Mouse (Mus musculus): ENCODE data around the gene Ctnnd1.

Ctnnd1 gene

DNA sequence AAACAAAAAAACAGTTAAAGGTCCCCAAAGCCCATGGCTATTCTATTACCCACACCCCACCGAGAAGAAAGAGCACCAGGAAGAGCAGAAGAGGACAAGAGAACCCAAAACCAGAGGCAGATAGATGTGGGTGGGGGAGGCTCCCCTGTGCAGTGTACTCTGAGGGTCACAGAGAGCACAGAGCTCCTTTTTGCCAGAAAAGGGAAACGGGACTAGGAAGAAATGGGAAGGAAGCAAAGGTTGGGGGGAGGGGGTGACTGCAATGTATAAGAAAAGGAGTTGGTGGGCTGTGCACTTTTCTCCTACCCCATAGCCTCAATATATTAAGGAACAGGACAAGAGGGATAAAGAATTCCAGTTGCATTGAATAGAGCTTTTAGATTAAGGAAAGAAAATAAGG, 49.6 kb downstream of the Ctnnd1 start:
- no peak for DNase-seq (ENCODE audit: low spot score)

- no peak for DNase-seq (ENCODE audit: low spot score)
Measured at GRCm38 (mm10) chr2:84599270-84599888, 51.2 kb downstream of the Ctnnd1 start.

- DNase-seq (ENCODE audit: low spot score) = no peak
Measured at GRCm38 (mm10) chr2:84597123-84597522, 53.4 kb downstream of the Ctnnd1 start.

DNA sequence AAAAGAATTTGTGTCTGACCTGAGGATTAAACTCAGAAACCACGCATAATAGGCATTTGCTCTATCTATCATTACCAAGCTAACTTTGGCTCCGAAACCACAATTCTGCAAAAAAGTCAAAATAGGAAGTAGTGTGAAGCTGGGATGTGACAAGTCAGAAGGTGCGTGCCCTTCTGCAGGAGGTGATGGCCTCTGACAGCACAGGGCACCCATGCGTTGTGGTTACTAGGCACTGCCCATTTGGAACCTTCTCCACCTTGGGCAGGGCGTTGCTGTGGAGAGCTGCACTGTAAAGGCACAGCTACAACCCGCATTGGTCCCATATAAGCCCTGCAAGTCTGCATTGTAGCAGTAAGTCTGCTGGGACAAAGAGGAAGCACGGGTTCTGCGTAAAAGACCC, 57.8 kb downstream of the Ctnnd1 start:
- DNase-seq (ENCODE audit: low spot score) = no peak

DNA sequence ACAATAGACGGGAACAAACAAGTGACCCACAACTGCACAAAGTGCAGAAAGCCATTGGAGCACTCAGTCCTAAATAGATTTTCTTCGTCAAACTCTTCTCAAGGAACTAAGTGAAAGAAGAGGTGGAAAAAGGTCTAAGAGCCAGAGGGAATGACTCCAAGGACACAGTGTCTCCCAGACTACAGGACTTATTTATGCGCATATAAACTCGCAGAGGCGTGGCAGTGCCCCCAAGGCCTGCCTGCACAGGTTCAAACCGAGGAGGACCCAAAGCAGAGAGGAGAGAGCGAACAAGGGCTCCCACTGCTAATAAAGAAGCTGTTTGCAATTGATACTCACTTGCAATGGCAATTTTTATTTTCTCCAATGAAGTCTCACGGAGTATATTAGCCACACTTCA, 64.9 kb downstream of the Ctnnd1 start:
- DNase-seq (ENCODE audit: low spot score) = no peak

DNA sequence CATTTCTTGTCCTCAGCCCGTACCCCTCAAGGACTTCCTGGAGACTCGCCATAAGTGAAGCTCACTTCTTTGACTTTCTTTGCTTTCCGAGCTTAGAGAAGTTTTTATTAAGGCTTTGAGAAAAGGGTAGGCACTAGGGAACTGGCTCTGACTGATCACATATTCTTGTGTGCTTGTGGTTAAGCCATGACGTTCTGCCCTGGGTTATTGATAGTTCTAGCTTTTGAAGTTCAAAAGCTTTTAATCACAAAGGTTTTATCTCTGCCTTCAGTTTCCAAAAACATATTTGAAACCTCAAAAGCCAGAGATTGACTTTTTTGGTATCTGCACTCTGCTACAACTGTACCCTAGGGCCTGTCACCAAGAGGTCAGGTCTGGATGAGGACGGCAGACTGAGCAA, 68.3 kb downstream of the Ctnnd1 start:
- DNase-seq (ENCODE audit: low spot score) = no peak

DNA sequence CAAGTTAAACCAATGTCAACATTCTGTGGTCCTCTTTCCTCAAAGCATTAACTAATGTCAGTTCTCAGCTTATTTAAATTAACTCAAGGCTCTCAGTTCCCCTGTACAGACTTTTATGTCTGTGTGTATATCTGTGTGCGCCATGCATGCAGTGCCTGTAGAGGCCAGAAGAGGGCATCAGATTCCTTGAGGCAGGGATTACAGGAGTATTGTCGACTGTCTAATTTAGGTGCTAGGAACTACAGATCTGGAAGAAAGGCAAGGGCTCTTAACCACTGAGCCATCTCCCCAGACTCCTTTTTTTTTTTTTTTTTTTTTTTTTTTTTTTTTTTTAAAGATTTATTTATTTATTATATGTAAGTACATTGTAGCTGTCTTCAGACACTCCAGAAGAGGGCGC, 69.4 kb downstream of the Ctnnd1 start:
- DNase-seq (ENCODE audit: low spot score) = no peak

GRCm38 (mm10) chr2:84579311-84579710, 71.3 kb downstream of the Ctnnd1 start:
- DNase-seq (ENCODE audit: low spot score) = no peak

- peak; percentile 63 for DNase-seq (ENCODE audit: low spot score)
Measured at GRCm38 (mm10) chr2:84574130-84574529, 76.4 kb downstream of the Ctnnd1 start.

DNA sequence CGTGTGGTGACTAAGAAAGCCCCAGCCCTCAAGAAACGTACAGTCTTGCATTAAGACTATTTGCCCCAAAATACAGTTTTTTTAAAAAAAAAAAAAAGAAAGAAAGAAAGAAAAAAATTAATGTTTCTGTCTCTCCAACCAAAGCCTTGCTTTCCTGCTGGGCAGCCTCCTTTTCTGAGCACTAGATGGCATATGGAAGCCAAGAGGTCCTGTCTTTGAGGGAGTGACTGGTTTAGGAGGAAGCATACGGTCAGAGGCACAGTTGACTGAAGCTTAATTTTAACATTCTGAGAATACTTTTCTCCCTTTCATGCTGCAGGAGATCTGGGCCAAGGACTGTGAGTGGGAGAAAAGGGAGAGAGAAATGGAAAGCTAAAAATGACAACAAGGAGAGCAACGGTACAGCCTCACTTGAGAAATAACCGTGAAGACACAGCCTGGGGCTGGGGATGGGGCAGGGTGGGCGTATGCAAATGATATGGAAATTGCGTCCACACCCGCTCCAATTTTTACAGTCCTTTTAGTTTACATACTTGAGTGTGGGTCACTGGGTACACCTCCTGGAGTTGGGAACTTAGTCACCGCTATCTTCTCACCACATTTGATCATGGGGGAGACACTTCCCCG, 93.6 kb downstream of the Ctnnd1 start:
- peak; percentile 60 for DNase-seq (ENCODE audit: low spot score)

GRCm38 (mm10) chr2:84551390-84552100, 99.0 kb downstream of the Ctnnd1 start:
- DNase-seq (ENCODE audit: low spot score) = no peak
